13 mouse cellular contexts compared by ENCODE assay signal in genomic region chr13:94632730-94633129, GRCm38 (mm10).
"Had no signal": no experiment of that assay in that cellular context is flagged by ENCODE, and none has a peak within 500 bp of the region (broad histone marks: within the 10 kb centered on the region; RNA-seq: fewer than 3 reads in every experiment).

No protein-coding gene starts in this region.

- H3K27me3 ChIP-seq: limb, embryonic 13.5 days had no signal

- H3K27ac ChIP-seq: layer of hippocampus, adult 2 months; limb, embryonic 13.5 days; liver, embryonic 14.5 days; midbrain, embryonic 10.5 days; neural tube, embryonic 12.5 days; stomach, postnatal 0 days had no signal

- H3K4me3 ChIP-seq: layer of hippocampus, adult 2 months; limb, embryonic 13.5 days; midbrain, embryonic 10.5 days; neural tube, embryonic 12.5 days had no signal

- H3K9ac ChIP-seq: limb, embryonic 13.5 days; liver, embryonic 14.5 days; neural tube, embryonic 12.5 days had no signal

- H3K9me3 ChIP-seq: limb, embryonic 13.5 days; midbrain, embryonic 10.5 days; neural tube, embryonic 12.5 days had no signal

- H3K36me3 ChIP-seq: limb, embryonic 13.5 days; midbrain, embryonic 10.5 days; neural tube, embryonic 12.5 days had no signal

- H3K4me1 ChIP-seq: midbrain, embryonic 10.5 days; neural tube, embryonic 12.5 days had no signal

- DNase-seq: kidney, postnatal 25 days; left cerebral cortex, postnatal 4 days; lung, adult 18-20 months; lung, postnatal 36 days; midbrain, embryonic 14.5 days; thymus, adult 2 months; thymus, postnatal 25 days had no signal

- H3K4me2 ChIP-seq: limb, embryonic 13.5 days; neural tube, embryonic 12.5 days had no signal
